Mouse (Mus musculus) heart, embryonic 10.5 days (tissue): Measurements from ENCODE around the gene Ndufa8. TPM values are rescaled to one million over a fixed set of nuclear protein-coding genes. Genes with fewer than 3 reads are reported as not detected.

Source experiments
- DNase-seq: peaks from one replicate; pipeline ENCODE4 v3.0.0-alpha.2; 2017; ENCODE audit warnings: low spot score
- H3K27ac ChIP-seq: fragments of 300-500 bp; sonication (generic); 2 replicates; pipeline ENCODE4 v1.5.1; 2016; ENCODE audit warnings: mild to moderate bottlenecking
- H3K27me3 ChIP-seq: fragments of 300-500 bp; sonication (generic); 2 replicates; pipeline ENCODE4 v1.6.1; 2016; ENCODE audit warnings: mild to moderate bottlenecking; ENCODE audit not compliant: poor library complexity, insufficient read depth, severe bottlenecking
- H3K36me3 ChIP-seq: fragments of 300-500 bp; sonication (generic); 2 replicates; pipeline ENCODE4 v1.6.1; 2016; ENCODE audit warnings: mild to moderate bottlenecking, moderate library complexity
- H3K4me1 ChIP-seq: fragments of 300-500 bp; sonication (generic); 2 replicates; pipeline ENCODE4 v1.6.1; 2016; ENCODE audit warnings: mild to moderate bottlenecking
- H3K4me3 ChIP-seq: fragments of 300-500 bp; sonication (generic); 2 replicates; pipeline ENCODE4 v1.5.1; 2016; ENCODE audit warnings: mild to moderate bottlenecking, moderate library complexity
- H3K9me3 ChIP-seq: fragments of 300-500 bp; sonication (generic); 2 replicates; pipeline ENCODE4 v1.6.1; 2016; ENCODE audit warnings: mild to moderate bottlenecking, moderate library complexity
- WGBS: fragments of 180-500 bp; shearing (Covaris S2); methylation state at CpG from one replicate; pipeline ENCODE4 v1.1.7; 2016; 5-methylcytosine and 5-hydroxymethylcytosine counted together
- polyA plus RNA-seq: library from polyadenylated mRNA; unstranded; fragments of >200 nt; fragmentation: Nextera tagmentation; extraction: Ambion mirVana; gene quantifications from 2 replicates; pipeline ENCODE4 v1.2.1, GENCODE M21; 2016

Ndufa8 gene
- polyA plus RNA-seq, 1 experiment from 2014 or later: 329 TPM

- Histone ChIP-seq H3K9me3 (no peaks in the 10 kb centered on the region), H3K36me3 (no peaks in the 10 kb centered on the region), H3K27me3 (peaks cover 41% of the 10 kb centered on the region), H3K27ac (no peak overlapping the region), H3K4me1 (peaks cover 6% of the 10 kb centered on the region), H3K4me3 (no peak overlapping the region)
- 30% methylated on average over 11 of the region's 11 CpGs for WGBS
- DNase-seq: no peak
Observed at GRCm38 (mm10) chr2:36077160-36077761, 28.1 kb upstream of the Ndufa8 start.

GRCm38 (mm10) chr2:36075210-36075609, 26.0 kb upstream of the Ndufa8 start:
- no peak overlapping the region for H3K4me3 ChIP-seq
- no peaks in the 10 kb centered on the region for H3K9me3 ChIP-seq
- DNase-seq: no peak
- H3K36me3 ChIP-seq: no peaks in the 10 kb centered on the region
- H3K27ac ChIP-seq: no peak overlapping the region
- 79% methylated on average over 5 of the region's 5 CpGs for WGBS
- H3K4me1 ChIP-seq: no peaks in the 10 kb centered on the region
- peaks cover 45% of the 10 kb centered on the region for H3K27me3 ChIP-seq

- Histone ChIP-seq H3K36me3 (no peaks in the 10 kb centered on the region), H3K4me1 (no peaks in the 10 kb centered on the region), H3K27ac (no peak overlapping the region), H3K4me3 (no peak overlapping the region), H3K9me3 (no peaks in the 10 kb centered on the region), H3K27me3 (peaks cover 46% of the 10 kb centered on the region)
- DNase-seq: no peak
- WGBS: 47% methylated on average over 3 of the region's 3 CpGs
Observed at GRCm38 (mm10) chr2:36073781-36074180, 24.6 kb upstream of the Ndufa8 start.

- no peaks in the 10 kb centered on the region for H3K9me3 ChIP-seq
- no peak for DNase-seq
- H3K27ac ChIP-seq: no peak overlapping the region
- no peaks in the 10 kb centered on the region for H3K36me3 ChIP-seq
- WGBS: 70% methylated on average over 8 of the region's 8 CpGs
- H3K27me3 ChIP-seq: peaks cover 32% of the 10 kb centered on the region
- H3K4me1 ChIP-seq: no peaks in the 10 kb centered on the region
- H3K4me3 ChIP-seq: no peak overlapping the region
Observed at GRCm38 (mm10) chr2:36071660-36072305, 22.6 kb upstream of the Ndufa8 start.

GRCm38 (mm10) chr2:36067132-36067531, 17.9 kb upstream of the Ndufa8 start:
- Histone ChIP-seq H3K36me3 (no peaks in the 10 kb centered on the region), H3K9me3 (no peaks in the 10 kb centered on the region), H3K4me3 (no peak overlapping the region), H3K4me1 (no peaks in the 10 kb centered on the region), H3K27me3 (peaks cover 26% of the 10 kb centered on the region), H3K27ac (no peak overlapping the region)
- WGBS: 60% methylated on average over 9 of the region's 9 CpGs
- no peak for DNase-seq

GRCm38 (mm10) chr2:36061409-36061808, 12.2 kb upstream of the Ndufa8 start:
- Histone ChIP-seq H3K4me1 (no peaks in the 10 kb centered on the region), H3K27me3 (peaks cover 9% of the 10 kb centered on the region; the same call in 1 of the 2 replicates), H3K9me3 (no peaks in the 10 kb centered on the region), H3K27ac (no peak overlapping the region), H3K36me3 (no peaks in the 10 kb centered on the region), H3K4me3 (no peak overlapping the region)
- DNase-seq: no peak
- WGBS: 53% methylated on average over 5 of the region's 5 CpGs

- WGBS: 42% methylated on average over 3 of the region's 3 CpGs
- H3K27ac ChIP-seq: no peak overlapping the region
- no peaks in the 10 kb centered on the region for H3K9me3 ChIP-seq
- no peaks in the 10 kb centered on the region for H3K4me1 ChIP-seq
- DNase-seq: no peak
- peaks cover 12% of the 10 kb centered on the region for H3K27me3 ChIP-seq
- no peaks in the 10 kb centered on the region for H3K36me3 ChIP-seq
- H3K4me3 ChIP-seq: no peak overlapping the region
Observed at GRCm38 (mm10) chr2:36056248-36056647, 7.0 kb upstream of the Ndufa8 start.

- Histone ChIP-seq H3K9me3 (no peaks in the 10 kb centered on the region), H3K27me3 (peaks cover 10% of the 10 kb centered on the region), H3K4me1 (peaks cover 8% of the 10 kb centered on the region), H3K27ac (no peak overlapping the region), H3K36me3 (no peaks in the 10 kb centered on the region), H3K4me3 (no peak overlapping the region)
- WGBS: 71% methylated on average over 3 of the region's 3 CpGs
- no peak for DNase-seq
Observed at GRCm38 (mm10) chr2:36053249-36053648, 4.0 kb upstream of the Ndufa8 start.

- H3K27ac ChIP-seq: no peak overlapping the region
Observed at GRCm38 (mm10) chr2:36049567-36049954, 355 bp upstream of the Ndufa8 start.

GRCm38 (mm10) chr2:36048164-36048563, 1.0 kb downstream of the Ndufa8 start:
- Histone ChIP-seq H3K4me1 (peaks cover 19% of the 10 kb centered on the region), H3K4me3 (peak overlapping the region; percentile 70), H3K27ac (peak overlapping the region; percentile 93; the same call in 1 of the 2 replicates), H3K27me3 (no peaks in the 10 kb centered on the region; the same call in 1 of the 2 replicates), H3K36me3 (peaks cover 14% of the 10 kb centered on the region), H3K9me3 (no peaks in the 10 kb centered on the region)
- DNase-seq: no peak
- WGBS: 51% methylated on average over 8 of the region's 8 CpGs

More at GRCm38 (mm10) chr2:36049567-36049954, 355 bp upstream of the Ndufa8 start:
- Histone ChIP-seq H3K27me3 (no peaks in the 10 kb centered on the region; the same call in 1 of the 2 replicates), H3K9me3 (no peaks in the 10 kb centered on the region), H3K4me3 (peak overlapping the region; percentile 70), H3K4me1 (peaks cover 19% of the 10 kb centered on the region), H3K36me3 (0 out of 2 replicates have a peak, but pooled peaks cover under 1% of the 10 kb centered on the region)
- 41% methylated on average over 10 of the region's 10 CpGs for WGBS
- DNase-seq: no peak

- WGBS: 71% methylated on average over 1 of the region's 1 CpGs
- Histone ChIP-seq H3K27me3 (no peaks in the 10 kb centered on the region), H3K4me3 (no peak overlapping the region), H3K36me3 (peaks cover 56% of the 10 kb centered on the region), H3K4me1 (peaks cover 25% of the 10 kb centered on the region), H3K27ac (no peak overlapping the region), H3K9me3 (no peaks in the 10 kb centered on the region)
- DNase-seq: no peak
Observed at GRCm38 (mm10) chr2:36040872-36041271, 8.3 kb downstream of the Ndufa8 start.

GRCm38 (mm10) chr2:36039297-36039985, 9.8 kb downstream of the Ndufa8 start:
- H3K27me3 ChIP-seq: no peaks in the 10 kb centered on the region
- no peak for DNase-seq
- H3K36me3 ChIP-seq: peaks cover 61% of the 10 kb centered on the region
- no peak overlapping the region for H3K4me3 ChIP-seq
- peaks cover 27% of the 10 kb centered on the region for H3K4me1 ChIP-seq
- WGBS: 59% methylated on average over 7 of the region's 7 CpGs
- 0 out of 2 replicates have a peak overlapping the region, but pooled peaks have one; percentile 13 for H3K27ac ChIP-seq
- no peaks in the 10 kb centered on the region for H3K9me3 ChIP-seq

- peaks cover 45% of the 10 kb centered on the region for H3K36me3 ChIP-seq
- no peak overlapping the region for H3K4me3 ChIP-seq
- H3K27me3 ChIP-seq: no peaks in the 10 kb centered on the region
- DNase-seq: no peak
- H3K27ac ChIP-seq: no peak overlapping the region
- H3K9me3 ChIP-seq: no peaks in the 10 kb centered on the region
- peaks cover 20% of the 10 kb centered on the region for H3K4me1 ChIP-seq
- 64% methylated on average over 11 of the region's 11 CpGs for WGBS
Observed at GRCm38 (mm10) chr2:36035413-36036081, 13.7 kb downstream of the Ndufa8 start.
